31 mouse cellular contexts compared by ENCODE assay signal in genomic region chr16:33512555-33512954, GRCm38 (mm10). TPM values are rescaled to one million over a fixed set of nuclear protein-coding genes. Genes with fewer than 3 reads are reported as not detected.
DNase-seq lines count a peak whose midpoint lies in the region; ATAC-seq lines count a peak whose summit lies in the region.
"Had no signal": no experiment of that assay in that cellular context is flagged by ENCODE, and none has a peak within 500 bp of the region (broad histone marks: within the 10 kb centered on the region; RNA-seq: fewer than 3 reads in every experiment).

No protein-coding gene starts in this region.

- no peak overlapping the region for H3K4me2 ChIP-seq in lung, embryonic 16.5 days (ENCODE audit: low read depth, low read length)
- no peak overlapping the region for H3K4me2 ChIP-seq in intestine, embryonic 15.5 days (replicated peaks)
- H3K4me2 ChIP-seq in stomach, embryonic 16.5 days (ENCODE audit: low read depth, low read length): no peak overlapping the region
- H3K4me2 ChIP-seq: forebrain, embryonic 12.5 days; heart, embryonic 15.5 days; hindbrain, embryonic 15.5 days; limb, embryonic 13.5 days; liver, embryonic 12.5 days; neural tube, embryonic 15.5 days had no signal

- no peak for DNase-seq in lung, postnatal 14 days
- DNase-seq in lung, postnatal 25 days (ENCODE audit: low spot score): peak; percentile 16
- no peak for DNase-seq in hindbrain, embryonic 10.5 days (ENCODE audit: low spot score)
- DNase-seq in forebrain, embryonic 10.5 days (ENCODE audit: extremely low spot score, low spot score): no peak
- DNase-seq in gastrocnemius, postnatal 25 days: no peak
- DNase-seq: adrenal gland, adult 8-10 months; cerebellum, adult 2 months; cerebellum, postnatal 14 days; forebrain, postnatal 0 days; gastrocnemius, postnatal 10 days; heart, postnatal 36 days; kidney, postnatal 14 days; liver, postnatal 0 days; midbrain, embryonic 14.5 days; thymus, adult 18-20 months; thymus, postnatal 25 days had no signal

- peak; percentile 45; the same call in 1 of the 2 replicates for ATAC-seq in lung, embryonic 16.5 days (ENCODE audit: low read depth)
- peak; percentile 83 for ATAC-seq in intestine, embryonic 15.5 days
- ATAC-seq in stomach, embryonic 16.5 days (ENCODE audit: insufficient read depth, low FRiP score): peak; percentile 82
- ATAC-seq: activated CD4-positive, CD25-positive, alpha-beta regulatory T cell, adult 4 months; forebrain, postnatal 0 days; inflammation-experienced regulatory T-cells, adult 6 months; liver, embryonic 12.5 days; liver, postnatal 0 days had no signal

- H3K9me3 ChIP-seq in lung, embryonic 16.5 days (ENCODE audit: control insufficient read depth, low read length): no peaks in the 10 kb centered on the region
- H3K9me3 ChIP-seq in intestine, embryonic 15.5 days: no peaks in the 10 kb centered on the region
- no peaks in the 10 kb centered on the region for H3K9me3 ChIP-seq in stomach, embryonic 16.5 days (replicated peaks; ENCODE audit: control insufficient read depth, low read length)
- H3K9me3 ChIP-seq in hindbrain, embryonic 10.5 days: no peaks in the 10 kb centered on the region
- H3K9me3 ChIP-seq in forebrain, embryonic 10.5 days: no peaks in the 10 kb centered on the region; the same call in 1 of the 2 replicates
- H3K9me3 ChIP-seq: heart, embryonic 10.5 days; heart, embryonic 15.5 days; hindbrain, embryonic 15.5 days; liver, embryonic 12.5 days had no signal

- no peak overlapping the region for H3K9ac ChIP-seq in lung, embryonic 16.5 days (ENCODE audit: low read length)
- H3K9ac ChIP-seq in intestine, embryonic 15.5 days: no peak overlapping the region
- H3K9ac ChIP-seq in stomach, embryonic 16.5 days (ENCODE audit: low read length): no peak overlapping the region
- H3K9ac ChIP-seq: forebrain, embryonic 12.5 days; forebrain, postnatal 0 days; heart, embryonic 15.5 days; hindbrain, embryonic 15.5 days; limb, embryonic 13.5 days; liver, embryonic 12.5 days; liver, postnatal 0 days; neural tube, embryonic 15.5 days had no signal

- WGBS in lung, embryonic 16.5 days: 16% methylated on average over 6 of the region's 6 CpGs
- 41% methylated on average over 6 of the region's 6 CpGs for WGBS in intestine, embryonic 15.5 days
- 43% methylated on average over 6 of the region's 6 CpGs for WGBS in stomach, embryonic 16.5 days
- WGBS in hindbrain, embryonic 10.5 days: 89% methylated on average over 6 of the region's 6 CpGs
- WGBS in forebrain, embryonic 10.5 days: 88% methylated on average over 6 of the region's 6 CpGs

- no peaks in the 10 kb centered on the region for H3K27me3 ChIP-seq in lung, embryonic 16.5 days (ENCODE audit: control insufficient read depth, insufficient read depth, low read depth, low read length)
- no peaks in the 10 kb centered on the region for H3K27me3 ChIP-seq in intestine, embryonic 15.5 days (replicated peaks)
- H3K27me3 ChIP-seq in stomach, embryonic 16.5 days (ENCODE audit: control insufficient read depth, insufficient read depth, low read length): no peaks in the 10 kb centered on the region
- H3K27me3 ChIP-seq in hindbrain, embryonic 10.5 days (ENCODE audit: insufficient read depth, poor library complexity, severe bottlenecking): peaks cover 5% of the 10 kb centered on the region; the same call in 1 of the 2 replicates
- H3K27me3 ChIP-seq in forebrain, embryonic 10.5 days (ENCODE audit: poor library complexity, severe bottlenecking): peaks cover 4% of the 10 kb centered on the region
- H3K27me3 ChIP-seq: forebrain, embryonic 12.5 days; hindbrain, embryonic 15.5 days; limb, embryonic 13.5 days; neural tube, embryonic 15.5 days had no signal

- H3K4me3 ChIP-seq in lung, embryonic 16.5 days (ENCODE audit: low read length): no peak overlapping the region
- H3K4me3 ChIP-seq in intestine, embryonic 15.5 days (replicated peaks): no peak overlapping the region
- H3K4me3 ChIP-seq in stomach, embryonic 16.5 days (replicated peaks; ENCODE audit: low read length): no peak overlapping the region
- H3K4me3 ChIP-seq in hindbrain, embryonic 10.5 days: no peak overlapping the region
- H3K4me3 ChIP-seq in forebrain, embryonic 10.5 days: no peak overlapping the region
- H3K4me3 ChIP-seq: erythroblast, embryonic 14.5 days; forebrain, embryonic 12.5 days; heart, embryonic 10.5 days; heart, embryonic 15.5 days; hindbrain, embryonic 15.5 days; layer of hippocampus, adult 2 months; limb, embryonic 13.5 days; liver, embryonic 12.5 days; neural tube, embryonic 15.5 days had no signal

- H3K36me3 ChIP-seq in lung, embryonic 16.5 days (ENCODE audit: control insufficient read depth, insufficient read depth, low read length): no peaks in the 10 kb centered on the region
- no peaks in the 10 kb centered on the region for H3K36me3 ChIP-seq in intestine, embryonic 15.5 days
- H3K36me3 ChIP-seq in stomach, embryonic 16.5 days (ENCODE audit: control insufficient read depth, insufficient read depth, low read length): no peaks in the 10 kb centered on the region
- no peaks in the 10 kb centered on the region for H3K36me3 ChIP-seq in hindbrain, embryonic 10.5 days
- H3K36me3 ChIP-seq in forebrain, embryonic 10.5 days (replicated peaks): no peaks in the 10 kb centered on the region
- H3K36me3 ChIP-seq: forebrain, embryonic 12.5 days; heart, embryonic 10.5 days; heart, embryonic 15.5 days; hindbrain, embryonic 15.5 days; limb, embryonic 13.5 days; liver, embryonic 12.5 days; neural tube, embryonic 15.5 days had no signal

- peaks cover 10% of the 10 kb centered on the region for H3K4me1 ChIP-seq in lung, embryonic 16.5 days (replicated peaks; ENCODE audit: control insufficient read depth, insufficient read depth, low read length)
- H3K4me1 ChIP-seq in intestine, embryonic 15.5 days (replicated peaks): peaks cover 9% of the 10 kb centered on the region
- H3K4me1 ChIP-seq in stomach, embryonic 16.5 days (ENCODE audit: control insufficient read depth, insufficient read depth, low read length): peaks cover 11% of the 10 kb centered on the region
- peaks cover 13% of the 10 kb centered on the region for H3K4me1 ChIP-seq in hindbrain, embryonic 10.5 days (replicated peaks)
- H3K4me1 ChIP-seq in forebrain, embryonic 10.5 days: peaks cover 15% of the 10 kb centered on the region

- H3K27ac ChIP-seq in lung, embryonic 16.5 days (ENCODE audit: low read length): 0 out of 2 replicates have a peak overlapping the region, but pooled peaks have one; percentile 12
- no peak overlapping the region for H3K27ac ChIP-seq in intestine, embryonic 15.5 days
- H3K27ac ChIP-seq in stomach, embryonic 16.5 days (ENCODE audit: low read length): peak overlapping the region; percentile 46
- no peak overlapping the region for H3K27ac ChIP-seq in hindbrain, embryonic 10.5 days
- no peak overlapping the region for H3K27ac ChIP-seq in forebrain, embryonic 10.5 days
- H3K27ac ChIP-seq: forebrain, embryonic 12.5 days; heart, embryonic 10.5 days; heart, embryonic 15.5 days; hindbrain, embryonic 15.5 days; layer of hippocampus, adult 2 months; limb, embryonic 13.5 days; liver, embryonic 12.5 days; neural tube, embryonic 15.5 days had no signal

RNA-seq across cellular contexts. Expression of gene Slc12a8, which starts 4.6 kb away (rescaled TPM):
- 0.39 and 1.0 TPM in 2 replicates for polyA plus RNA-seq in lung, embryonic 16.5 days (2015; fragmentation: Nextera tagmentation; extraction: Ambion mirVana)
- polyA plus RNA-seq in intestine, embryonic 15.5 days (2015; fragmentation: Nextera tagmentation; extraction: Ambion mirVana): 6.2 and 7.2 TPM in 2 replicates
- 4.2 and 5.1 TPM in 2 replicates for polyA plus RNA-seq in stomach, embryonic 16.5 days (2015; fragmentation: Nextera tagmentation; extraction: Ambion mirVana)
- 0.81 and 0.96 TPM in 2 replicates for polyA plus RNA-seq in hindbrain, embryonic 10.5 days (2016; fragmentation: Nextera tagmentation; extraction: Ambion mirVana)
- 0.77 and 1.1 TPM in 2 replicates for polyA plus RNA-seq in forebrain, embryonic 10.5 days (2016; fragmentation: Nextera tagmentation; extraction: Ambion mirVana)
- total RNA-seq in gastrocnemius, postnatal 25 days (2021): under 1 TPM in 1 of 2 experiments, not detected in 1; 0.28 TPM
- total RNA-seq: granulocyte monocyte progenitor cell, adult 5-6 weeks had no signal
- polyA plus RNA-seq: erythroblast, embryonic 14.5 days had no signal

Comparison
In these comparisons a context has a peak if more than half of its experiments do, and no peak if none do; other contexts are left out.
1. H3K27ac ChIP-seq: peak in lung, embryonic 16.5 days (single experiment) and stomach, embryonic 16.5 days (single experiment); none in intestine, embryonic 15.5 days (single experiment), hindbrain, embryonic 10.5 days (single experiment) and forebrain, embryonic 10.5 days (single experiment).
2. Peak in every context shown above with its lines, with median percentiles within 50 percentile points of each other: ATAC-seq.